Mouse (Mus musculus): ENCODE results near the gene Gm17359. TPM values are rescaled to one million over a fixed set of nuclear protein-coding genes. Genes with fewer than 3 reads are reported as not detected.

The Gm17359 gene
- total and polyA plus RNA-seq, 3 experiments = not detected

DNA sequence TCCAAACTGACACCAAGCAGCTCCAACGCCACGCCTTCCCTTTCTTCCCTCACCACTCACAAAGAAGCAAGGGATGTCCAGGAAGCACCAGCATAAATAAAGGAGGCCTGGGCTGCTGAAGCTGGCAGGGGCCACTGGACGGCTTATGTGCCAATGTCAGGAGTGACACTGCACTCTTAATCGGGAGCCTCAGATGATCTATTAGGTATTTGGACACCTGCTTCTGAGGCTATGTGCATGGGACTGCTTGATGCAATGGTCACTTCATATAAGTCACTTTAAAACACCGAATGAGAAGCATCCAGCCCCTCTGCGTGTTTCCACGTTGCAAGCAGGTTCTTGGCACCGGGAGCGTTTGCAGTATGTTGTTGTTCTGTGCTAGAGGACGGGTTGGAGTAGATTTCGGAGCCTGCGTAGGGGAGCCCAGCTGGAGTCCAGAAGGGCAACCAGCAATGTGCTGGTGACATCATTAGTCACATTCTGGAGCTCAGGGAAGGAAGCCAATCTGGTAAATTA, 104.6 kb downstream of the Gm17359 start:
- no peaks in the 10 kb centered on the region for H3K27me3 ChIP-seq (replicated peaks)
- in situ Hi-C loops (cut with MboI; ENCODE audit: low pct_ligation_motif_present, low pct_unique_long_range_greater_than_20kb, low sequenced_read_pairs) (no loop called here), dilution Hi-C loops (cut with MboI; ENCODE audit: extremely low pct_ligation_motif_present, extremely low pct_unique_long_range_greater_than_20kb, low sequenced_read_pairs) (no loop called here)
- H3K27ac ChIP-seq (ENCODE audit: insufficient read depth, low read depth) = no peak overlapping the region
- H3K36me3 ChIP-seq (replicated peaks in 1 of 2; ENCODE audit: control insufficient read depth in 1 of 2, insufficient read depth in 1 of 2, low read length in 1 of 2) = no peaks in the 10 kb centered on the region
- H3K79me2 ChIP-seq (replicated peaks; ENCODE audit: control insufficient read depth, extremely low read depth, insufficient read depth, poor library complexity, severe bottlenecking) = no peaks in the 10 kb centered on the region
- no peak overlapping the region for H3K9ac ChIP-seq (ENCODE audit: insufficient read depth, low read depth)
- H3K4me2 ChIP-seq (ENCODE audit: insufficient read depth, low read depth, poor library complexity, severe bottlenecking) = no peak overlapping the region
- no peak for DNase-seq (ENCODE audit: extremely low read depth)
- no peak overlapping the region for H3K4me3 ChIP-seq (replicated peaks in 1 of 3; ENCODE audit: low read depth in 2 of 3, low read length in 2 of 3, poor library complexity in 1 of 3)
- no peaks in the 10 kb centered on the region for H3K9me3 ChIP-seq (replicated peaks; ENCODE audit: low read length)
- TF ChIP-seq ZKSCAN1 (IDR thresholded peaks at IDR 0.05; ENCODE audit: borderline replicate concordance, low read depth, low read length) = no peak
- TF ChIP-seq MAX (IDR thresholded peaks at IDR 0.05; ENCODE audit: low read length) = no peak
- no peak for TF ChIP-seq RCOR1 (conservative IDR thresholded peaks at IDR 0.05; ENCODE audit: low read depth, low read length)
- no peak for TF ChIP-seq KAT2A (IDR thresholded peaks at IDR 0.05; ENCODE audit: insufficient replicate concordance, low read length)
- TF ChIP-seq SIN3A (IDR thresholded peaks at IDR 0.05; ENCODE audit: low read length) = no peak
- no peak for TF ChIP-seq USF2 (conservative IDR thresholded peaks at IDR 0.05; ENCODE audit: low read depth, low read length)
- TF ChIP-seq ZNF384 (IDR thresholded peaks at IDR 0.05; ENCODE audit: low read depth, low read length) = no peak
- TF ChIP-seq HCFC1 (IDR thresholded peaks at IDR 0.05; ENCODE audit: low read depth, low read length) = no peak
- TF ChIP-seq MXI1 (IDR thresholded peaks at IDR 0.05; ENCODE audit: low read depth, low read length) = no peak
- TF ChIP-seq RAD21 (IDR thresholded peaks at IDR 0.05; ENCODE audit: low read depth, low read length) = no peak
- no peak for TF ChIP-seq ZMIZ1 (IDR thresholded peaks at IDR 0.05; ENCODE audit: low read depth, low read length)
- TF ChIP-seq MYC (IDR thresholded peaks at IDR 0.05; ENCODE audit: low read depth, low read length) = no peak
- TF ChIP-seq E2F4 (IDR thresholded peaks at IDR 0.05; ENCODE audit: insufficient replicate concordance, low read depth, low read length) = no peak
- TF ChIP-seq POLR2AphosphoS2 (IDR thresholded peaks at IDR 0.05; ENCODE audit: low read depth, low read length) = no peak
- no peak for TF ChIP-seq NELFE (IDR thresholded peaks at IDR 0.05; ENCODE audit: low read depth, low read length)
- no peak for TF ChIP-seq MEF2A (IDR thresholded peaks at IDR 0.05; ENCODE audit: borderline replicate concordance, low read depth, low read length)
- no peak for TF ChIP-seq JUND (conservative IDR thresholded peaks at IDR 0.05; ENCODE audit: low read depth, low read length)
- no peaks in the 10 kb centered on the region for H3K4me1 ChIP-seq (ENCODE audit: control insufficient read depth in 1 of 2, insufficient read depth in 2 of 2)

DNA sequence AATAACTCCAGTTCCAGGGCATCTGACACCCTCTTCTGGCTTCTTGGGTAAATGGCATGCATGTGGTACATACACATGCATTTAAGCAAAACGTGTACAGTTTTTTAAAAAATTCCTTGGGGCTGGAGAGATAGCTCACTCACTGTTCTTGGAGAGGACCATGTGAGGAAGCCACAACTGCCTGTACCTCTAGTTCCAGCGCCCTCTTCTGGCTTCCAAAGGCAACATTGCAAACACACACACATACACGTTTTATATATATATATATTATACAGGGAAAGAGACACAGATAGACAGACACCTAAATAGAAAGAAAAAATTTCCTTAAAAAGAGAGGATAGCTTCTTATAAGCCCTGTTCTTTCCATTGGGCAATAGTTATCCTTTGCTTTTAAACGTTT, 107.4 kb downstream of the Gm17359 start:
- dilution Hi-C loops (cut with MboI; ENCODE audit: extremely low pct_ligation_motif_present, extremely low pct_unique_long_range_greater_than_20kb, low sequenced_read_pairs) = no loop called here

More for the DNA sequence above, 107.4 kb downstream of the Gm17359 start:
- H3K4me2 ChIP-seq (ENCODE audit: insufficient read depth, low read depth, poor library complexity, severe bottlenecking) = no peak overlapping the region
- in situ Hi-C loops (cut with MboI; ENCODE audit: low pct_ligation_motif_present, low pct_unique_long_range_greater_than_20kb, low sequenced_read_pairs) = no loop called here
- no peaks in the 10 kb centered on the region for H3K36me3 ChIP-seq (replicated peaks in 1 of 2; ENCODE audit: control insufficient read depth in 1 of 2, insufficient read depth in 1 of 2, low read length in 1 of 2)
- no peak overlapping the region for H3K4me3 ChIP-seq (replicated peaks in 1 of 3; ENCODE audit: low read depth in 2 of 3, low read length in 2 of 3, poor library complexity in 1 of 3)
- no peak for TF ChIP-seq RCOR1 (conservative IDR thresholded peaks at IDR 0.05; ENCODE audit: low read depth, low read length)
- no peak for TF ChIP-seq TCF12 (IDR thresholded peaks at IDR 0.05; ENCODE audit: low read depth, low read length)
- TF ChIP-seq UBTF (IDR thresholded peaks at IDR 0.05; ENCODE audit: low read depth, low read length) = no peak
- TF ChIP-seq E2F4 (IDR thresholded peaks at IDR 0.05; ENCODE audit: insufficient replicate concordance, low read depth, low read length) = no peak
- TF ChIP-seq PAX5 (IDR thresholded peaks at IDR 0.05; ENCODE audit: low read length) = no peak
- TF ChIP-seq CHD1 (IDR thresholded peaks at IDR 0.05; ENCODE audit: low read depth, low read length) = no peak
- TF ChIP-seq CHD2 (IDR thresholded peaks at IDR 0.05; ENCODE audit: low read length) = no peak
- no peak for TF ChIP-seq MAFK (IDR thresholded peaks at IDR 0.05; ENCODE audit: insufficient replicate concordance, low read length)
- TF ChIP-seq ETS1 (conservative IDR thresholded peaks at IDR 0.05; ENCODE audit: low read depth, low read length) = no peak
- TF ChIP-seq ZNF384 (IDR thresholded peaks at IDR 0.05; ENCODE audit: low read depth, low read length) = no peak
- TF ChIP-seq JUND (conservative IDR thresholded peaks at IDR 0.05; ENCODE audit: low read depth, low read length) = no peak
- no peak for TF ChIP-seq SIN3A (IDR thresholded peaks at IDR 0.05; ENCODE audit: low read length)
- TF ChIP-seq SMC3 (IDR thresholded peaks at IDR 0.05; ENCODE audit: low read depth, low read length) = no peak
- TF ChIP-seq USF1 (IDR thresholded peaks at IDR 0.05; ENCODE audit: low read depth, low read length) = no peak
- no peak for TF ChIP-seq MYC (IDR thresholded peaks at IDR 0.05; ENCODE audit: low read depth, low read length)
- TF ChIP-seq POLR2AphosphoS2 (IDR thresholded peaks at IDR 0.05; ENCODE audit: low read depth, low read length) = no peak
- TF ChIP-seq TBP (conservative IDR thresholded peaks at IDR 0.05; ENCODE audit: low read depth, low read length) = no peak
- no peak for TF ChIP-seq NRF1 (IDR thresholded peaks at IDR 0.05; ENCODE audit: low read depth, low read length)
- TF ChIP-seq MAX (IDR thresholded peaks at IDR 0.05; ENCODE audit: low read length) = no peak
- H3K9me3 ChIP-seq (replicated peaks; ENCODE audit: low read length) = no peaks in the 10 kb centered on the region
- H3K79me2 ChIP-seq (replicated peaks; ENCODE audit: control insufficient read depth, extremely low read depth, insufficient read depth, poor library complexity, severe bottlenecking) = no peaks in the 10 kb centered on the region
- H3K27ac ChIP-seq (ENCODE audit: insufficient read depth, low read depth) = no peak overlapping the region
- H3K4me1 ChIP-seq (ENCODE audit: control insufficient read depth in 1 of 2, insufficient read depth in 2 of 2) = no peaks in the 10 kb centered on the region
- DNase-seq (ENCODE audit: extremely low read depth) = no peak
- no peak overlapping the region for H3K9ac ChIP-seq (ENCODE audit: insufficient read depth, low read depth)
- H3K27me3 ChIP-seq (replicated peaks) = no peaks in the 10 kb centered on the region
